Mouse (Mus musculus) midbrain, embryonic 13.5 days (tissue): ENCODE measurements around the gene Pum2. TPM values are rescaled to one million over a fixed set of nuclear protein-coding genes. Genes with fewer than 3 reads are reported as not detected.
"Not testable (repeated sequence)": the region's sequence is repeated elsewhere in the genome, so short reads cannot be mapped to it uniquely, and the experiment has no call there.

Source experiments
- ATAC-seq: fragments of 200-750 bp; cut with Nextera tagmentation; 2 replicates; pipeline ENCODE4 v1.8.0; 2017; ENCODE audit warnings: mild to moderate bottlenecking, moderate TSS enrichment, moderate library complexity
- H3K27ac ChIP-seq: fragments of 300-500 bp; sonication (generic); 2 replicates; pipeline ENCODE4 v1.5.1; 2015; ENCODE audit warnings: inconsistent platforms, mild to moderate bottlenecking, moderate library complexity
- H3K27me3 ChIP-seq: fragments of 300-500 bp; sonication (generic); 2 replicates; pipeline ENCODE4 v1.6.1; 2015; ENCODE audit warnings: mild to moderate bottlenecking, inconsistent platforms
- H3K36me3 ChIP-seq: fragments of 300-500 bp; sonication (generic); 2 replicates; pipeline ENCODE4 v1.6.1; 2015; ENCODE audit warnings: mild to moderate bottlenecking, inconsistent platforms
- H3K4me1 ChIP-seq: fragments of 300-500 bp; sonication (generic); replicated peaks from 2 replicates; pipeline ENCODE4 v1.6.1; 2015; ENCODE audit warnings: inconsistent platforms
- H3K4me2 ChIP-seq: fragments of 300-500 bp; sonication (generic); replicated peaks from 2 replicates; pipeline ENCODE4 v1.6.1; 2015; ENCODE audit warnings: moderate library complexity, mild to moderate bottlenecking, inconsistent platforms
- H3K4me3 ChIP-seq: fragments of 300-500 bp; sonication (generic); replicated peaks from 2 replicates; pipeline ENCODE4 v1.5.1; 2015; ENCODE audit warnings: mild to moderate bottlenecking, inconsistent platforms
- H3K9ac ChIP-seq: fragments of 300-500 bp; sonication (generic); replicated peaks from 2 replicates; pipeline ENCODE4 v1.6.1; 2015; ENCODE audit warnings: mild to moderate bottlenecking, inconsistent platforms
- H3K9me3 ChIP-seq: fragments of 300-500 bp; sonication (generic); 2 replicates; pipeline ENCODE4 v1.6.1; 2016; ENCODE audit warnings: mild to moderate bottlenecking, inconsistent platforms
- WGBS: fragments of 180-500 bp; shearing (Covaris S2); methylation state at CpG from one replicate; pipeline ENCODE4 v1.1.7; 2015; 5-methylcytosine and 5-hydroxymethylcytosine counted together
- polyA plus RNA-seq: library from polyadenylated mRNA; unstranded; fragments of >200 nt; fragmentation: Nextera tagmentation; extraction: Ambion mirVana; gene quantifications from 2 replicates; pipeline ENCODE4 v1.2.1, GENCODE M21; 2015

The Pum2 gene
- polyA plus RNA-seq, 1 experiment from 2014 or later, result 58.6 TPM

GRCm38 (mm10) chr12:8673121-8673973 lies 587 bp upstream of the Pum2 start:
- Histone ChIP-seq H3K36me3 (no peaks in the 10 kb centered on the region), H3K27me3 (no peaks in the 10 kb centered on the region), H3K4me3 (peak overlapping the region; percentile 66), H3K4me2 (peak overlapping the region; percentile 61), H3K9me3 (0 out of 2 replicates have a peak, but pooled peaks cover 4% of the 10 kb centered on the region), H3K9ac (peak overlapping the region; percentile 80), H3K27ac (peak overlapping the region; percentile 98), H3K4me1 (peaks cover 32% of the 10 kb centered on the region)
- WGBS, result 39% methylated on average over 17 of the region's 17 CpGs
- ATAC-seq, result peak; percentile 2; the same call in 1 of the 2 replicates

GRCm38 (mm10) chr12:8674377-8674864 lies 487 bp downstream of the Pum2 start:
- 0 out of 2 replicates have a peak, but pooled peaks cover 4% of the 10 kb centered on the region for H3K9me3 ChIP-seq
- no peaks in the 10 kb centered on the region for H3K36me3 ChIP-seq
- H3K27me3 ChIP-seq, result no peaks in the 10 kb centered on the region
- peak overlapping the region; percentile 97 for H3K9ac ChIP-seq
- H3K4me3 ChIP-seq, result peak overlapping the region; percentile 66
- peaks cover 34% of the 10 kb centered on the region for H3K4me1 ChIP-seq
- H3K27ac ChIP-seq, result peak overlapping the region; percentile 98
- under 1% methylated on average over 42 of the region's 62 CpGs for WGBS
- peak overlapping the region; percentile 91 for H3K4me2 ChIP-seq
- ATAC-seq, result peak; percentile 90

GRCm38 (mm10) chr12:8674891-8675341 lies 982 bp downstream of the Pum2 start:
- H3K27ac ChIP-seq, result peak overlapping the region; percentile 98
- peaks cover 34% of the 10 kb centered on the region for H3K4me1 ChIP-seq
- no peaks in the 10 kb centered on the region for H3K27me3 ChIP-seq
- WGBS, result under 1% methylated on average over 20 of the region's 20 CpGs
- H3K9ac ChIP-seq, result peak overlapping the region; percentile 97
- H3K4me3 ChIP-seq, result peak overlapping the region; percentile 66
- H3K9me3 ChIP-seq, result 0 out of 2 replicates have a peak, but pooled peaks cover 4% of the 10 kb centered on the region
- ATAC-seq, result no peak
- H3K36me3 ChIP-seq, result no peaks in the 10 kb centered on the region
- peak overlapping the region; percentile 91 for H3K4me2 ChIP-seq

- Histone ChIP-seq H3K36me3 (no peaks in the 10 kb centered on the region), H3K27me3 (no peaks in the 10 kb centered on the region)
Measured at GRCm38 (mm10) chr12:8675361-8675760, 1.4 kb downstream of the Pum2 start.

GRCm38 (mm10) chr12:8676341-8676740 lies 2.4 kb downstream of the Pum2 start:
- Histone ChIP-seq H3K4me2 (peak overlapping the region; percentile 91), H3K27ac (no peak overlapping the region), H3K4me1 (peaks cover 36% of the 10 kb centered on the region), H3K9ac (peak overlapping the region; percentile 36; the same call in 1 of the 2 replicates), H3K27me3 (no peaks in the 10 kb centered on the region), H3K4me3 (peak overlapping the region; percentile 66), H3K9me3 (no peaks in the 10 kb centered on the region), H3K36me3 (no peaks in the 10 kb centered on the region)
- no peak for ATAC-seq
- 70% methylated on average over 6 of the region's 6 CpGs for WGBS

More at GRCm38 (mm10) chr12:8675361-8675760, 1.4 kb downstream of the Pum2 start:
- peak overlapping the region; percentile 66 for H3K4me3 ChIP-seq
- peaks cover 34% of the 10 kb centered on the region for H3K4me1 ChIP-seq
- under 1% methylated on average over 7 of the region's 7 CpGs for WGBS
- no peak for ATAC-seq
- H3K9me3 ChIP-seq, result 0 out of 2 replicates have a peak, but pooled peaks cover 4% of the 10 kb centered on the region
- H3K9ac ChIP-seq, result peak overlapping the region; percentile 97
- peak overlapping the region; percentile 91 for H3K4me2 ChIP-seq
- no peak overlapping the region for H3K27ac ChIP-seq

GRCm38 (mm10) chr12:8677926-8678325 lies 4.0 kb downstream of the Pum2 start:
- H3K4me1 ChIP-seq, result peaks cover 37% of the 10 kb centered on the region

GRCm38 (mm10) chr12:8684200-8684599 lies 10.3 kb downstream of the Pum2 start:
- no peak overlapping the region for H3K27ac ChIP-seq
- H3K9me3 ChIP-seq, result no peaks in the 10 kb centered on the region
- H3K9ac ChIP-seq, result no peak overlapping the region
- H3K4me3 ChIP-seq, result no peak overlapping the region
- 0 out of 2 replicates have a peak, but pooled peaks cover 3% of the 10 kb centered on the region for H3K4me1 ChIP-seq
- ATAC-seq, result no peak
- no peaks in the 10 kb centered on the region; the same call in 1 of the 2 replicates for H3K36me3 ChIP-seq
- H3K4me2 ChIP-seq, result no peak overlapping the region
- H3K27me3 ChIP-seq, result no peaks in the 10 kb centered on the region
- WGBS, result 94% methylated on average over 1 of the region's 1 CpGs

More at GRCm38 (mm10) chr12:8677926-8678325, 4.0 kb downstream of the Pum2 start:
- Histone ChIP-seq H3K36me3 (no peaks in the 10 kb centered on the region), H3K27ac (no peak overlapping the region), H3K9me3 (no peaks in the 10 kb centered on the region), H3K4me2 (no peak overlapping the region), H3K9ac (no peak overlapping the region), H3K4me3 (no peak overlapping the region), H3K27me3 (no peaks in the 10 kb centered on the region)
- no peak for ATAC-seq

- H3K4me2 ChIP-seq, result no peak overlapping the region
- WGBS, result 95% methylated on average over 3 of the region's 3 CpGs
Measured at GRCm38 (mm10) chr12:8685036-8685435, 11.1 kb downstream of the Pum2 start.

GRCm38 (mm10) chr12:8689882-8690281 lies 15.9 kb downstream of the Pum2 start:
- not testable (repeated sequence) for H3K4me3 ChIP-seq, H3K9ac ChIP-seq, H3K27ac ChIP-seq, H3K9me3 ChIP-seq, H3K27me3 ChIP-seq, H3K36me3 ChIP-seq, H3K4me2 ChIP-seq, H3K4me1 ChIP-seq, ATAC-seq
- WGBS, result 77% methylated on average over 3 of the region's 3 CpGs

More at GRCm38 (mm10) chr12:8685036-8685435, 11.1 kb downstream of the Pum2 start:
- no peak overlapping the region for H3K4me3 ChIP-seq
- H3K9ac ChIP-seq, result no peak overlapping the region
- H3K27me3 ChIP-seq, result no peaks in the 10 kb centered on the region
- no peaks in the 10 kb centered on the region for H3K9me3 ChIP-seq
- ATAC-seq, result no peak
- no peak overlapping the region for H3K27ac ChIP-seq
- 0 out of 2 replicates have a peak, but pooled peaks cover 3% of the 10 kb centered on the region for H3K4me1 ChIP-seq
- H3K36me3 ChIP-seq, result no peaks in the 10 kb centered on the region; the same call in 1 of the 2 replicates

GRCm38 (mm10) chr12:8698895-8699294 lies 25.0 kb downstream of the Pum2 start:
- WGBS, result 73% methylated on average over 2 of the region's 2 CpGs
- Histone ChIP-seq H3K9me3 (no peaks in the 10 kb centered on the region), H3K9ac (no peak overlapping the region), H3K4me1 (no peaks in the 10 kb centered on the region), H3K27me3 (no peaks in the 10 kb centered on the region), H3K4me2 (no peak overlapping the region), H3K36me3 (peaks cover 5% of the 10 kb centered on the region; the same call in 1 of the 2 replicates), H3K27ac (no peak overlapping the region), H3K4me3 (no peak overlapping the region)
- ATAC-seq, result 0 out of 2 replicates have a peak, but pooled peaks have one; percentile 34

- WGBS, result 82% methylated on average over 1 of the region's 1 CpGs
- Histone ChIP-seq H3K9ac (no peak overlapping the region), H3K27ac (no peak overlapping the region), H3K9me3 (no peaks in the 10 kb centered on the region), H3K27me3 (no peaks in the 10 kb centered on the region), H3K36me3 (peaks cover 18% of the 10 kb centered on the region), H3K4me3 (no peak overlapping the region), H3K4me2 (no peak overlapping the region), H3K4me1 (no peaks in the 10 kb centered on the region)
- ATAC-seq, result no peak
Measured at GRCm38 (mm10) chr12:8703988-8704387, 30.1 kb downstream of the Pum2 start.

- Histone ChIP-seq H3K9ac (no peak overlapping the region), H3K4me1 (no peaks in the 10 kb centered on the region), H3K27me3 (no peaks in the 10 kb centered on the region), H3K27ac (no peak overlapping the region), H3K4me3 (no peak overlapping the region), H3K4me2 (no peak overlapping the region), H3K36me3 (peaks cover 32% of the 10 kb centered on the region), H3K9me3 (no peaks in the 10 kb centered on the region)
- no peak for ATAC-seq
- WGBS, result 93% methylated on average over 2 of the region's 2 CpGs
Measured at GRCm38 (mm10) chr12:8708876-8709275, 34.9 kb downstream of the Pum2 start.
